Mouse (Mus musculus) olfactory bulb, adult 2 months (tissue): ENCODE results near the gene Wdr62.

Experiments
- CTCF ChIP-seq: fragments of 200-500 bp; IDR thresholded peaks from 2 replicates; pipeline ENCODE4 v1.5.1; 2012; ENCODE audit warnings: low read depth, mild to moderate bottlenecking, low read length, moderate library complexity; ENCODE audit not compliant: insufficient read depth
- POLR2A ChIP-seq: fragments of 200-500 bp; IDR thresholded peaks from 2 replicates; pipeline ENCODE4 v1.6.1; 2012; ENCODE audit warnings: mild to moderate bottlenecking, low read depth, low read length, moderate library complexity; ENCODE audit not compliant: insufficient read depth

- TF ChIP-seq POLR2A = no peak
- TF ChIP-seq CTCF = no peak
Measured at GRCm38 (mm10) chr7:30314721-30315155, 34.5 kb upstream of the Wdr62 start, which contains the start of gene Syne4.
